Mouse (Mus musculus) brain, embryonic 18.5 days (tissue): ENCODE data around the gene Ly6f.
"Not testable (repeated sequence)": the region's sequence is repeated elsewhere in the genome, so short reads cannot be mapped to it uniquely, and the experiment has no call there.

Experiments
- DNase-seq: peaks from one replicate; pipeline ENCODE4 v3.0.0-alpha.2; 2012; ENCODE audit warnings: low read depth, low spot score

The Ly6f gene

GRCm38 (mm10) chr15:75268121-75268520 lies at the start of gene Ly6f:
Gene Ly6f, plus strand, starts transcription at chr15:75268421.
- DNase-seq: no peak

GRCm38 (mm10) chr15:75221942-75222341 lies 46.3 kb upstream of the Ly6f start:
- no peak for DNase-seq

DNA sequence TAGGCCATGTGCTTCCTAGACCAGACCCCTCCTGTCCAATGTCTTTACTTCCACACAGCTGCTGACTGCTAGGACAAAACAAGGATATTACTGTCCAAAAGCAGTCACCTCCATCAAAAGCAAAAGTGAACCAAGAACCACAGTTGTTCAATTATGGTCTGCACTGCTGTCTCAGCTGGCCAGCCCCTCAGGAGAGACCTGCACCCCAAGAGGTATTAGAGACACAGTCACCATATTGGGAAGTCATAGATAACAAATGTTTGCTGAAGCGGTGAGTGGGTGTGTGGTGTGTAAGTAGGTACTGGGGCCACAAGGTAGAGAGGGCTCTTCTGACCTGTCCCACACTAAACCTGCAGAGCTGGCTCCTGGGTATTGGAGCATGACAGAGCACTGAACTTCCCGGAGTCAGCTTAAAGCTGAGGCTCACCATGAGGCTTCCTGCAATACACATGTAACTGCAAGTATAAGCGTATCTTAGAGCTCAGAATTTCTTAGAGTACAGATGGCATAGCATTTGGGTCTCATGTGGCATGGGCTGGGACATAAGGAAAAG lies 30.4 kb upstream of the Ly6f start:
- DNase-seq: no peak

- DNase-seq: no peak
Measured at GRCm38 (mm10) chr15:75240558-75240957, 27.7 kb upstream of the Ly6f start.

DNA sequence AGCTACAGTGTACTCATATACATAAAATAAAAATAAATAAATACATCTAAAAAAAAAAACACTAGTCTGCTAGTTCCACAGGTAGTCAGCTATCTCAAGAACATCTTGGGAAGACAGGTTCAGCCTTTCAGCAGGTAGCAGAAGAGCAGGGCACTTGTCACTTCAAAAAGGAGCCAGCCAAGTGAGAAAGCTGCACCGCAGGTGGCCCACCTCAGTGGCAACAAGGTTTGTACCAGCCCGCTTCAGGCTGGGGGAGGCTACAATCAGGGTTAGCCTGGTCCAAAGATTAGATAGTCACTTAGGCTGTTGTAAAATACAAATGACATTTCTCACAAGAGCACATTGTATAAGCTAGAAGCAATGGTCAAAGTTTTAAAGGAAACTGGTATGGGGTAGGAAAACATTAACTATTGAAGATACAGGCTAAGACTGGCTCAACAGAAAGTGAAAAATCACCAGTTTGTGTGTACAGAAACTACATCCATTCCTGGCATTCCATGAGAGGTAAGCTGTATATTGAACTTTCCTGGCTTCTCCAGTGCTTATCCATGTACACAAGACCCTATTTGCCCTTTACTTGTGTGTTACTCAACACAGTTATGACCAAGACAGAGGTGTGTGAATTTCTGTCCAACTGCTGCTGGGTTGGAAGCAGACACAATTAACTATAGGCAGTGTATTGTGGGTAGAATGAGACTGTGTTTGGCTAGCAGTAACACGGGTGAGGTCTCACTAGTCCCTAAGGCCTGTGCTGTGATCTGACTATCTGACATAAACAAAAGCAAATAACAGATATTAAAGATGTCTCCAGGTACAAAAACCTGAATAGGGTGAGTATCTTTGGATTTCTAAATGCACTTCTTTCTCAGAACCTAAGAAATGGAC lies 25.2 kb upstream of the Ly6f start:
- DNase-seq: no peak

DNA sequence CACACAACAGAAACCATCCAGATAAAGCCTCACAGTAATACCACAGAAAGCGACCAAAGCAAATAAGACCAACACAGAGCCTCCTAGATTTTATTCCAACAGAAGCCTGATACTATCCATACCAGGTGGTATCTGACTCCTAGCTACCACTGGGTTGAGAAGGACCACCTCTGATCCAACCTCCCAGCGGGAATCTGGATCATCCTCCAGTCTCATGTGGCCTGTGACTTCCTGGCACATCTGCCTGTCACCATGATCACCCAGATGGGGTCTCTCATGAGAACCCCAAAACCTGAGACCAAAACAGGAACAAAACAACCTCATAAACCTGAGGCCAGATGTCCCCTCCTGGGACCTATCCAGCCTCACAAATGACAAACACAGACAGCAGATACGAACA lies 13.6 kb upstream of the Ly6f start:
- no peak for DNase-seq

DNA sequence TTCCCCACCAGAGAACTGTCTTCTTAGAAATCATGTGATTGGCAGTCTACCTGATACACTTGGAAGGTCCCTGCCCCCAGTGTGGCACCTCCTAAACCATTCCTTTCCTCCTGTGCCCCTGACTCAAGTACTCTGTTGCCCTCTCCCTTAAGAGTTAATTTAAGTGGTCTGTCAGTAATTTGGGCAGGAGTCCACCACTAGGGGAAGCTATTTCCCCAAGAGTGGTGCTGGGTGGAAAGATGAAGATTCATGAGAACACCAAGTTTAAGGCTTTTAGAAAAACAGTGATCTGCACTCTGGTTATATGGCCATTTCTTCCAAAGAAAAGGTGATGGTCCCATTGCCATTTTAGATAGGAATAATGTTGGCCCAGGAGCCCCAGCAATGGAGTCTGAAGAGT lies 2.4 kb upstream of the Ly6f start:
- DNase-seq: no peak

DNA sequence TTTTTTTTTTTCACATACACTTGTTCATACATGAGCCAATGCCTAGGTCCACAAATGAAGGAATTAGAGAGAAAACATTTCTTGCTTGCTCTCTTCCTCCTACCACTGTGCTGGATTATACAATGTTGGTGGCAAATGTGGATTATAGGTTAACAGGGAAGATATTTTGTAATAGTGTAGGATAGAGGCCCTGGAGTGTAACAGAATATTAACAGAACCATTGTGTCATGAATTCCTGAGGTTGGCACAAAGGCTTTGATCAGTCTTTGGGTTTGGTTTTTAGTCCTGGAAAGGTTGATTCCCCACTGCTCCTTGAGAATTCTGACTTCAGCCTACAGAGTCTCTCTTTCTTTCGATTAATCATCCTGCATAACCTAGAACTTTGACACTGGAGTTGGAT lies 1.6 kb upstream of the Ly6f start:
- no peak for DNase-seq

GRCm38 (mm10) chr15:75268916-75269829 lies 952 bp downstream of the Ly6f start:
- no peak for DNase-seq

- no peak for DNase-seq
Measured at GRCm38 (mm10) chr15:75270169-75270568, 1.9 kb downstream of the Ly6f start.

- no peak for DNase-seq
Measured at GRCm38 (mm10) chr15:75270691-75271362, 2.6 kb downstream of the Ly6f start.

DNA sequence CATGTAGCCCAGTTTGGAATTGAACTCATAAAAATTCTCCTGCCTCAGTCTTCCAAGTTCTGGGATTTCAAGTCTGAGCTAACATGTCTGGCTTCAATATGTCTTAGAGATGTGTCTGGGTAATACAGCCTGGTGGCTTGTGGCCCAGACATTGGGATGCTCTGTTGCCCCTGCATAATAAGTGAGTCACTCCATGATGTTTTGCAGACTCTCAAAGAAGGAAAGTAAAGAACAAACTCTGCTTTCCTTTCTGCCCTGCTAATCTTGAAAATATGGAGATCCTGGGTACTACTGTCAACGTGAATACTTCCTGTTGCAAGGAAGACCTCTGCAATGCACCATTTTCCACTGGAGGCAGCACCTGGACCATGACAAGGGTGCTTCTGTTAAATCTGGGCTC lies 3.2 kb downstream of the Ly6f start:
- DNase-seq: no peak

- no peak for DNase-seq
Measured at GRCm38 (mm10) chr15:75271891-75272290, 3.7 kb downstream of the Ly6f start.

- not testable (repeated sequence) for DNase-seq
Measured at GRCm38 (mm10) chr15:75281991-75282390, 13.8 kb downstream of the Ly6f start.

GRCm38 (mm10) chr15:75286512-75286911 lies 18.3 kb downstream of the Ly6f start:
- DNase-seq: not testable (repeated sequence)

DNA sequence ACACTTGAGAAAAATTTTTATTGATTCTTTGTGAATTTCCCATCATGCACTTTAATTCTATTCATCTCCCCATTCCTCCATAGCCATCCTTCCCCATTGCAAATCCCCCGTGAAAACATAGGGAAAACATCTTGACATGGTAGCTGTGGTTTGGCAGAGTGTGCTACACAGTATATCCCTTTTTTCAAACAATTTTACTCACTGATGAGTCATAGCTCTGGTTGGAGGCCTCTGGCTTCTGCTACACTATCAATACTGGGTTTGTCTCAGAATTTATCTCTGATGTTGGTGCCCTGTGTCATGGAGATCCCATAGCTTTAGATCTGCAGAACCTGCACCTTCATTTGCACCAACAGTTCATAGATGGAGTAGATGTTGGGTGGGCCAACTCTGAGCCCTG lies 24.2 kb downstream of the Ly6f start:
- no peak for DNase-seq

DNA sequence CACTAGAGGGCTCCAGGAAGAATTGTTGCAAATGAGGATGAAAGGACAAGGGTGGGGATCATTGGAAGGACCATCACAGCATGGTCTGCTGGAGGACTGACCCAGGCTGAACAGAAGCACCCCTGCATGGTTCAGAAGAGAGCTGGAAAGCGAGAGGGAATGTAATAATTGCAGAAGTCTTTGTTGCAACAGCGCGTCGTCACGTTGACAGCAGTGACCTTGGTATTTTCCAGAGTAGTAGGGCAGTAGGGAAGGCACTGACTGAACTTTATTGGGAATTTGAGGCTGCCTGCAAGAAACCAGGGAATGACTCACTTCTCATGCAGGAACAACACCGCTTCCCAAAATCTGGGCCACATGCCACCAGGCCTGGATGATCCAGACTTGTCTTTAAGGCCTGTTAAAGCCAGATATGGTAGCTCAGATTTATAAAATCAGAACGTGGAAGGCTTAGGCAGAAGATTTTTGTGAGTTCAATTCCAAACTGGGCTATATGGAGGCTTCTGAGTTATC lies 25.7 kb downstream of the Ly6f start:
- no peak for DNase-seq

- DNase-seq: no peak
Measured at GRCm38 (mm10) chr15:75306101-75306500, 37.9 kb downstream of the Ly6f start.

GRCm38 (mm10) chr15:75309186-75309585 lies 41.0 kb downstream of the Ly6f start:
- DNase-seq: no peak

- no peak for DNase-seq
Measured at GRCm38 (mm10) chr15:75309946-75310345, 41.7 kb downstream of the Ly6f start.

DNA sequence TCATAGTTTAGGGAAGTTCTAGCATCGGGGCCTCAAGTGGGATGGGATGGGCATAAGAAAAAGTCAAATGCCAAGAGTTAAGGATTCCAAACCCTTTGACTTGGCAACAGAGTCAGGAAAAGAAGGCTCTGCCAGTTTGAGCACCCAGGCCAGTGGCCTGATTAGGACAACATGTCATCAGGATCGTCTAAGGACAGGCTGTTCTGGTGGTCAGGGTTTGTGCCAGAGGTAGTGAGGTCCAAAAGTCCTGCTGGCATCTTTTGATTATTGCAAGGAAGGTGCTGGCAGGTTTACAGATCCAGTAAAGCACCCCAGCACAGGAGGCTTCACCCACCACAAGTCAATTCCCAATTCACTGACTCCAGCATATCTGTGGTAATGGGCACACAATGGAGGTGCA lies 46.2 kb downstream of the Ly6f start:
- DNase-seq: no peak
